Mouse (Mus musculus): ENCODE measurements around the gene Abcb9.

GRCm38 (mm10) chr5:124098923-124099322 is 3.3 kb upstream of the Abcb9 start:
- TF ChIP-seq CTCF (IDR thresholded peaks at IDR 0.05; ENCODE audit: extremely low read depth, insufficient read depth, insufficient read length, insufficient replicate concordance) (no peak), POLR2A (IDR thresholded peaks at IDR 0.05; ENCODE audit: low read depth, low read length) (no peak)
